Mouse (Mus musculus) cerebellum, postnatal 10 days (tissue): ENCODE measurements around the gene Kcnk5.

Source experiments
- DNase-seq, 2 experiments: peaks; one replicate each; pipeline ENCODE4 v3.0.0; 2021; ENCODE audit warnings: mixed read lengths in 2 of 2

Gene Kcnk5

DNA sequence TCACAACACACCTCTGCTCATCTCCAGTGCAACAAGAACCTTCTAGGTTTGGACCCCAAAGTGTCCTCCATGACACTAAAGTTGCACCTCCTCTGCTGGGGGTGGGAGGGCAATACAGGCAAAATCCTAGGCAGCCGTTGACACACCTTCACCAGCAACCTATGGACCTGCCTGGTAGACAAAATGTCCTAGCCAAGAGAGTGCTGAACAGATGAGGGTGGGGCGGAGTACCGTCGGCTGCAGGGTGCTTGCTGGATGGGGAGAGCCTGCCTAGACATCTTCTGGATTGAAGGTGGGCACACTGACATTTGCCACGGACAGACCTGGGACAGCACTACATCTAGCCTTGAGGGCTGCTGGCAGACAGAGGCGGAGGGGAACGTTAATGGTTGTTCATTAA lies 17.2 kb downstream of the Kcnk5 start:
- DNase-seq: no peak

DNA sequence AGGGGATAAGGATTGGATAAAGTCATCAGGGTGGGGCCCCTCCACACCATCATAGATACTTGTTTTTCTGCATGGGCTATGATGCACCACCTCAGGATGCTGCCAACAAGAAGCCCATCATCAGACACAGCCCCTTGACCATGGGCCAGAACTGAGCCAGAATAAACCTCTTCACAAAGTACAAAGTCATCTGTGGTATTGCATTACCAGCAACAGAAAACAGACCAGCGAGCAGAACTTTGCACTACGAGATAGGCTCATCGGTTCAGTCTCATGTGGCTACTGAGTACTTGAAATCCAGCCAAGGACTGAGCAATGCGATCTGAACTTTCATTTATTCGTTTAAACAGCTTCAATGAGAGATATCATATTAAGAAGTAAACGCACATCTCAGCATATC lies 18.9 kb downstream of the Kcnk5 start:
- no peak for DNase-seq

DNA sequence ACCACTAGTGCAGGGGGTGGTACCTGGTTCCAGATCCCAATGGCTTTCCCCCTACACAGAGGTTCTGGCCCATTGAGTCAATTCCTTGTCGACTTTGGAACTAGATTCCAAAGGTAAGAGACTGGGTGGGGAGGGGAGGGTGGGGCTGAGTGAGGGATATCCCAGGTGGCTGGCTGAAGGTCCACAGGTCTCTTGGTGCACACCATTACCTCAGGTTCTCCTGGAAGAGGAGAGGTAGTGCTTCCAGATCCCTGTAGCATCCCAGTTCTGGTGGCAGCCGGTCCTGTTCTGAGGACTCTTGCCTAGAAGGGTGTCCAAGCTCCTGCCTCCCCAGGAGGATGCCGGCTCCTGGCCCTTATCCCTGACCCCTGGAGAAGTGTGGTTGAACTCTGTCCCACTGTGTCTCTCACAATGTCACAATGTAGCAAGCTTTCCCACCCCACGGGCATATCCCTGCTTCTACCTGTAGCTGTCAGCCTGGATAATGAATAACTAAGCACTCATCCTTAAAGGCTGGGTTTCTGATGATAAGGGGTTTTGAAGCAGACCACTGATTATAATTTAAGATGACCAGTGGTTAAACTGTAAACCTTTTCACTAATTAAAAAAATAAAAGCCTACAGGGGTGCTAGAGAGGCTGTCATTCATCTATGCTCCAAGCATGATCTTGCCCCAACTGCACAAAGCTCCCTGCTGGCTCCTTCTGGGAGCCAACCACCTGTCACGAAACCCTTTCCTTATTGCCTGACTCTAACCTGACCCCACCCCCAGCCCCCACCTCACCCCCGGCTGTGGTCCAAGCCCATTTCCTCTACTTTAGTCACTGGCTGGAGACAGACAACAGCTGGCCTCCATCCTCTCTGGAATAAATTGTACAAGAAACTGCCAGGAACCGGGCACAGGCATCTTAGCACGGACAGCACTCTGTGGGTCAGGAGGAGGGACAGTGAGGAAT lies 22.6 kb downstream of the Kcnk5 start:
- DNase-seq: peak in 1 of 2 experiments; percentile 35

DNA sequence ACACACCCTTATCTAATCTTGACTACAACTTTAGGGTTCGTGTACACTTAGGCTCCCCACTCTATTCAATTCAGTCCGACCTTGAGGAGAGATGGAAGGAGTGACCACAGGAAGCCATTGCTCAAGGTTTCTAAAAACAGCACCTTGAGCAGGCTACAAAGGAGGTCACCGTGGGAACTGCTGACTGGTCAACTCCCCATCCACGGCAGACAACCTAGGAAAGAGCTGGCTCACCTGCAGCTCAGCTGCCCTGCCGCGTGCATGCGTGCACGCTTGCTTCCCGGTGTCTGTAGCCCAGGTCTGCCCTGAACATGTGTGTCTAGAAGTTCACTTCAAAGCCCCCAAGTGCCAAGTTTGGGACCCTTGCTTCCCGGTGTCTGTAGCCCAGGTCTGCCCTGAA lies 24.0 kb downstream of the Kcnk5 start:
- no peak for DNase-seq

DNA sequence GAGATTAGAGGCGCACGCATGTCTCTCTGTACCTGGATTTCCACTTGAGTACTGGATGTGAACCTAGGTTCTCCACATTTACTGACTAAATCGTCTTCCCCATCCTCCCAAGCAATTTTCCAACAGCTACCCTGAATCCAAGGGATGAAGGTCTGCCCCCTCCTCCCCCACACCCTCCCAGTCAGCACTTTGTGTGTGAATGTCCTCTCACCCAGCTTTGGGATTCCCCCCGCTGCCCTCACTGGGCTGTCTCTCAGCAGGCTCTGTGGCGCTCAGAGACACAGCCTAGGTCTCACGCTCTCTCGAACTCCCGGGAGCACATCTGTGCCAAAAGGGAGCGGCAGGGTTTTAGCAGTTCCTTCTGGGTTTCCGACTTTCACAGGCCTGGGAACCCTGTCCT lies 25.9 kb downstream of the Kcnk5 start:
- no peak for DNase-seq

DNA sequence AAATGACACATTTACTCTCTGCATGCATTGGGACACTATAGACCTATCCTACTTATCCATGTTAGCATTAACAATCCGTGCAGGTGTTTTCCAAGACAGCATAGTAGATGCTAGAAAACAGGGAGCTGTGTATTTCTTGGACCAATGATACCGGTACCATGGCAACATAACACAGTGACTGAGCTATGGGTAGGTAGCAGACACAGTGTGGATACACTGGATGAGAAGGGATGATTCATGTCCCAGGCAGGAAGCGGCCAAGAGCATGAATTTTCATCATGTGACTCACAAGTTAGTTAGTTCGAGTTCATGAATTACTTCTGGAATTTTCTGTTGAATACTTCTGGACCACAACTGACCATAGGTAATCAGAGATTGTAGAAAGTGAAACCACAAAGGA lies 26.7 kb downstream of the Kcnk5 start:
- DNase-seq: no peak

DNA sequence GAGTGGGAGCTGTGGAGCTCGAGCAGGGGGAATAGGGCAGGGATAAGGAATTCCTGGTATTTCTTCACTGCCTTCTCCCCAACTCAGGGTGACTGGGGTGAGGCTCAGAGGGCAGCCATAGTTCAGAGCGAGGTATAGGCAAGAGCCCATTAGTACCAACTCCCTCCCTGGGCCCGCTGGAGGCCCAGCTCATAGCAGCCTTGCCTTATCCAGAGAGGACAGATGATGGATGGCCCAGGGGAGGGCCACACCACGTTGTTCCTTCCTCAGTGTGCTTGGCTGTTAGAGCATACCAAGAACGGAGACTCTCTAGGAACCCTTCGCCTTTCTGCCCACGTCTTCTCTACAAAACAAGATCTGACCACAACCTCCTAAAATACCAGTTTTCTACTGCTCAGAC lies 27.4 kb downstream of the Kcnk5 start:
- no peak for DNase-seq

DNA sequence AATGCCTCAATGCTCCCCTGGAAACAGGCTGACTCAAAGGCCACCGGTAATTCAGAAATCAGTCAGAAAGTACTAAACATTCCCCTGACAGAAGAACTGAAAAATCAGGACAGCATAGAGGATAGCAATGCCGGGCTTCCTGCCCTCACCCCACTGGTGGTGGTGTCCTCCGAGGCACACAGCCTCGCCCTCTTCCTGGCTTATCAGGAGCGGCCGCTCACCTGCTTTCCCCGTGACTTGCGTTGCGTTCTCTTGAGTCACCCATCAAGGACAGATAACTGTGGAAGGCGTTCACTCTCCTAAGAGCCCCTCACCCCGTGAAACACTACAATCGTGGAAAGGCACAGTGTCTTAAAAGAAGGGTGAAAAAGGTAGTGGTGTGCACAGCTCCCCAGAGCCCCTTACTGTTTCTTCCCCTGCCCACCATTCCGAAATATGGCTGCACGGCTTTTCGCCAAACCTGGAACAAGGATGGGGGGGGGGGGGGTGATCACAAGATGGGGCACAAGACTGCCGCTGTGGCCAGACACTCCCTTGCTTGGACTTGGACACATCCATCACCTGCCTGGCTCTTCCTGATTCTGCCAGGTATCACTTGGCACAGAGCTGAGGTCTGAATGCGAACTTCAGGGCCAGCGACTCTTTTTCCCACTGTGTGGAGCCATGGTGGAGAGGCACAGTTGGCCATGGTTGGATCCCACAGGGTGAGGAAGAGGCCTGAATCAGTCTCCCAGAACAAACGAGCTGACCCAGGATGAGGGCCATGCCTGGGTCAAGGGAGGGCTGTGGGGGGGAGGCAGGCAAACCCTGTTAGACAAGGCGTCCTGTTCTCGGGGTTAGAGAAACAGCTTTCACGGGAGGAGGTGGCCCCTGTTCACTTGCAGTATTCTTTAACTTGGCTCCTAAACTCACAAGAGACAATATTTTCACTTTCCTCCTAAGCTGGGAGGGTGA lies 32.2 kb downstream of the Kcnk5 start:
- no peak for DNase-seq

DNA sequence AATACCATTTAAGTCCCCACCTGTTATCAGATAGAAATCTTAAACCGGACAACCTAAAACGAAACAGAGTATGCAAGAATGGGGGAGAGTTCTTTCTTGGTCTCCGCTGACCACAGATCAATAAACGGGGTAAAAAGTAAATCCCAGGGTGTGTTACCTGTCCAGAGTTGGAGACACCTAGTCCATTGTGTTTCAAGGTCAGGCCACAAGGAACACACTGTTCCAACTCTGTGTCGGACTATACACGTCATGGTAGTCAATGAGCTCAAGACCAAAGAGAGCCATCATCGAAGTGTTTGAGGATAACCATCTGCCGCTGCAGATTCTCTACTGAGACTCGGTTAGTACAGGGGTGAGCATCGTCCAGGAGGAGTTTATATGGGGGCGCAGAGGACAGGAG lies 33.1 kb downstream of the Kcnk5 start:
- no peak for DNase-seq

DNA sequence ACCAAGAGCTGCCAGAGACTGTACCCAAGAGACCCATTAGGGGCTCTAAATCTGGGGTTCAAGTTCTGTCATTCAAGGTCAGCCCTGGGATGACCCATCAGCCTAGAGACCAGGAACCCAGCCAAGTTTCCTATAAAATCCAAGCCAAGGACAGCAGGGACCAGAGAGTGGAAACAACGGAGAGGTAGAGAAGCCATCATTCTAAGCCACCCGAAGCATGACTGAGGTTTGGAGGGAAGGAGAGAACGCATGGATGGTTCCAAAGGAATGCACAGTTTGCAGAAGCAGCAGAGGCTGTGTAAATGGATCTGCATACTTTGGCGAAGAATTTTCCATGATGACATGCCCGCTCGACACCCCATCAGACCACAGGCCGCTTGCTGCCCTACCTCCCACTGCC lies 33.8 kb downstream of the Kcnk5 start:
- DNase-seq: no peak

DNA sequence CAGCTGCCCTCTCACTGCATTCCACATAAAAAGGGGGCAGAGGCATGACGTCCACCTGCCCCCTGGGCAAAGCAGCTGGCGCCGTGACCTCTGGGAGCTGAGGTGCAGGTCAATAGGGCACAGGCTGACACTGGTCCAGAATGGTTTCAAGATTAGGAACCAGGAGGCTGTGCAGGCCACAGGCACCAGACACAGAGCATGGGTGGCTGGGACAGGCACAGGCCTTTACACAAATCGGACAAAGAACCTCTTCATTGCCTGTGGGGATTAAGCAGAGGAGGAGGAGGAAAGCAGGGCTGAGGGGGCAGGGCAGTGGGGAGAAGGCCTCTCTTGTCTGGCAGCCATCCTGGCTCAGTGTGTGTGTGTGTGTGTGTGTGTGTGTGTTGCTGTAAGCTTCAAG lies 37.5 kb downstream of the Kcnk5 start:
- DNase-seq: peak in 1 of 2 experiments; percentile 20

DNA sequence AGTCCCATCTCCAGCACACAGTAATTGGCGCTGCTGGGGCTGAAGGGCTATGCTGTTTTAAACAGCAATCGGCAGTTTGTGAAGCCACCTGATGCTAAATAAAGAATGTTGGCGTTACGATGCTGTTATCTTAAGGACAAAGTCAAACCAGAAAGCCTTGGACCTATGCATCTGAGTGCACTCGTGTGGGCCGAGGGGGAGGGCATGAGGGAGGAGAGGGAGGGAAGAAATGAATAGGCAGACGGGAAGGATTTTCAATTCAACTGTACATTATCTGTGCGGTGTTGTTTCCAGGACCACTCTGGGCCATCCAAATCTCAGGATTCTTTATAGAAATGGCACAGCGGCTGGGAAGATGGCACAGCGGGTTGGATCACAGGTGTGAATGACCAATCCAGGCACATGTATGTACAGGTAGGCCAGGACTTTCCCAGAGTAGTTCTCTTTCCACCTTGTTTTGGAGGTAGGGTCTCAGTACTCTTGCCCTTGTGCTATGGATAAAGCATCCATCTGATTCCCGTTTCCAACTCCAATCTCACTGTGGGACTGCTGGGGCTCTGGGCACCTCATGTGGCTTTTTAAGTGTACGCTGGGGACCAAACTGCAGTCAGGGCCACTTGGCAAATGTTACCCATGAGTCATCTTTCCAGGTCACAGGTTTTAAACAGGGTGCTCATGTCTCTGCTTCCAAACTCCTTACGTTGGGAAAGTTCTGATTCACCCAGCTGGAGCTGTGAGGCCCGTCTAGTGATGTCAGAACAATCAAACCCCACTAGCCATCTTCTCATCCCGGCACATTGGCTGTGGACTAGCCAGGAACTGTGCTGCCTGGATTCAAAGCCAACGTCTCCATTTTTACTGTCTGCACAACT lies 42.9 kb downstream of the Kcnk5 start, which contains the start of gene Saysd1:
Gene Saysd1 (minus strand): TSS at position 51 of the 872 bp plus-strand sequence.
- no peak for DNase-seq

DNA sequence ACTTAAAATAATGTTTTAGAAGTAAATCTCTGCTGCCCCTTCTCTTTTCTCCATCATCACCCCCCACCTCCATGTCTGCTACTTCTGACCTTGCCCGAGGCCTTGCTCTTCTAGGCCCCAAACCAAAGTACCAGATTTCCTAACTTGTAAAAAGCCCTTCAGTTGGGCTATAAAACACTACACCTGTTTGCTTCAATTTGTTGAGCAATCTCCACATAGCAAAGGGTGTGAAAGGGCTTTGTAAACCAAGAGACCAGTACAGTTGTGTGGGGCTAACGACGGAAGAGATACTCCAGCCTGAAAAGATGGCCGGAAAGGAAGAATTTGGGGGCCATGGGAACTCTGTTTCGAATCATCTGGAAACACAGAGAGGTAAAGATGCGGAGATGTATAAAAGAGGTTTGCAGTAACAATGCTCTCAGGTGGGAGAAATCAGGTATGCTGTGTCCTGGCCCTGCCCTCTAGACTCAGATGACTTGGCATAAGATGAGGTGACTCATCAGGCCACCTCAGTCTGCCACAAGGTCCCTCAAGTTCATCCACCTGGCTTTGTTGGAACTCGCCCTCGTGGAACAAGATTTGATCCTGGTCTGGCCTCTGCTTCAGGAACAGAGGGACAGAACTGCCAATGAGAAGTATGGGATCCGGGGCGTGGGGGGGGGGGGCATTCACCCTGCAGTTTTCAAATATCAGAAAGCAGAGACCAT lies 46.5 kb downstream of the Kcnk5 start:
- DNase-seq: no peak

DNA sequence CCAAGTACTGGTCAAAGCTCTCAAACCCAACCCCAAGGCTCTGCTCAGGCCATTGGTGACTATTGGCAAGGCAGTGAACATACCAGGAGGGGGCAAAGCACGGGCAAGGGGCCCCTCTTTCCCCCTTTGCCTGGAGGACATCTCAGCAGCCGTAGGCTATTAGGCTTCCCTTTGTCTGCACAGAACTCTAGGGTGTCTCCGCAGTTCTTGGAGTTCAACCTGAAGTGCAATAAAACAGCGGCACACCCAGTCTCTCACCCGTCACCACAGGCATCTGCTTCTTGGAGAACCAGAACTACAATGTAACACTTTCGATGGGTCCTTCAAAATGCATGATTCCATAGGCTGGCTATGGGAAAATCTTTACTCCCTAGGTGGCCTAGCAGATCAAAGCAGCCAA lies 53.4 kb downstream of the Kcnk5 start:
- DNase-seq: no peak

DNA sequence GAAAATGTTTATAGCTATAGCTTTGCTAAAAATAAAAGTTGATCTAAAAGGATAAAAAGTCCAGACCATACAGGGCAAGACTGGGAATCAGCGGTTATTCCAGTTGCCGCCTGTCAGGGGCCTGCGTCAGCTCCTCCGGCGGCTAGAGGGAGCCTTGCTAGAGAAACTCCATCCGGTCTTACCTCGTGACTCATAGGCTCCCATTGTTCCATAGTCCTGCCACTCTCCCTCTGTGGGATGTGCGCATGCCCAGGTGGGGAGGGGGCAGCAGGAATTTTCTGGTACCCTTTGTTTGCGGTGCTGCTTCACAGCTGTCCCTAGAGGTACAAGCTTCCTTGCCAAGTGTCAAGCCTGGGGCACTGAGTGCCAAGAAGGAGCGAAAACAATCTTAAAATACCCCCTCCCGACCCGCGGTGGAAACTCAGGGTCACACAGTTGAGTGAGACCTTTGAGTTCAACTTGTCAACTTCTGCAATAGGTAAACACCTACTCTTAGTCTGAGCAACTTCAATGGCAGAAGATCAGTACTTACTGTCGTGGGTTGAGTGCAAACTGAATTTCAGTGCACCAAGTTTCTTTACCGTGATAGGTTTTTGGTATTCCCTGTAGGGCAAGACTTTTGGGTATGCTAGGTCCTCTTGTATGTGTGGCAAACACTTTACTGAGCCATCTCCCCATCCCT lies 54.1 kb downstream of the Kcnk5 start:
- DNase-seq: no peak

DNA sequence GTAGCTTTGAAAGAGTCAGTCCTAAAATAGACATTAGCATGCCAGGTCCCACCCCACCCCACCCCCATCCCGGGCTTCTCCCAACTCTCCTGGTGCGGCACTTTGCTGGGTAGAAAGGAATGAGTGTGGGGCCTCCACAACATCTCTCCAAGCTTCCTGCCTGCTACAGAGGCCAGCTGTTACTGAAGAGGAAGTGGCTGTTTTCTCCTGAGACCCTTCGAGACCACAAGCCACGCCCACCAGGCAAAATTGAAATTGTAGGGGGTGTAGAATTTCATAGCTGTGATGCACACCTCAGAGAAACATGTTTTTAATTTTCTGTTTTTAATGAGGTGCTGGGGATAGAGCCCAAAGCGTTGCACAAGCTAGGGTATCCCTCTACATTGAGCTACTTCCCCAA lies 60.7 kb downstream of the Kcnk5 start:
- DNase-seq: no peak

DNA sequence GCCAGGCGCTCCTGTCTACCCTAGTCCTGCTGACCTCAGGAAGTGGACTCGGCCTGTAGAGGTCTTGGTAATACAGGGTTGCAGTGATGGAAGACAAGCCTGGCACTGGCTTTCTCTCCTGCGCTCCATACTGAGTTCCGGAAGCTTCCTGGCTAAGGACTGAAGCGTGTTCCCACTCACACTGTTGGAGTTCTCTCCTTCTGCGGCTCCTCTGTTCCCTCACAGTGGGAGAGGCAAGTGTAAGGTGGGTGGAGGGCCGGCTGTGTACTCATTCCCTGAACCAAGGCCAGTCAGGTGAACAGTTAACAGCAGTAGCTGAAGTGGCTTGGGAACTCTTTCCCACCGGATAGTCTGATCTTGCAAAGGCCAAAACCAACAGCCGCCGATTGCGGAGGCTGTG lies 61.6 kb downstream of the Kcnk5 start:
- DNase-seq: no peak

DNA sequence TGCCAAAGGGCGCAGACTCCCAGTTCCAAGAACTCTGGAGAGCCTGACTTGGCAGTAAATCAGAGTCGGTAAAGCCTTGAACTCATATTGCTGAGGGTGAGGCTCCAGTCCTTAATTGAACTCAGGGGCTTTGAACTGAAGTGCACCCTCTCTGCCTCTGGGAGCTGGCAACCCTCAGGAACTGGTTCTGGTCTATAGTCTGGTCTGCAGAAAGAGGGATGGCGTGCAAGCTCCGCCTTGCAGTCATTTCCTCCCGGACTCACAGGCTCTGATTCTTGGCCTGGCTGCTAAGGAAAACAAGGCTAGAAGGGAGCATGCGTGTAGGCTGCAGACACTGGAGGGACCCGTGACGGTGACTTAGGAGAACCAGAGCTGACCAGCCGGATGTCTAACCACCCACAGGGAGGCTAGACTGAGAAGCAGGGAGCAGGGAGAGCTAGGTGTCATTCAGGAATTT lies 65.4 kb downstream of the Kcnk5 start:
- no peak for DNase-seq

DNA sequence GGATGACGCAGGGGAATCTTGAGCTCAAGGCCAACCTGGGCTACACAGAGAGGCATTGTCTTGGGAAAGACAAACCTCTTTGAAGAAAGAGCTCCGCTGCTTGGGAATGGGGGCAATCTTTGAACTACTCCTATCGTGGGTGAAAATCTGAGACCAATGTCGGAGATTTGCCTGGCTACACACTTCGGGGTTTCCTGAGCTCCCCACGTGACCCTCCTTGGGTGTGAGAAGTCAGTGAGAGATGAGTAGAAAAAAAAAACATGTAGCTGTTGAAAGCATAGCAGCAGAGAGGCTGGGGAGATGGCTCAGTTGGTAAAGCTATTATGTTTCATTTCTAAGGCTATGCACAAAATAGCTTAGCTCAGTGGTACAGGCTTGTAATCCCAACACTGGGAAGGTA lies 66.7 kb downstream of the Kcnk5 start:
- DNase-seq: no peak

DNA sequence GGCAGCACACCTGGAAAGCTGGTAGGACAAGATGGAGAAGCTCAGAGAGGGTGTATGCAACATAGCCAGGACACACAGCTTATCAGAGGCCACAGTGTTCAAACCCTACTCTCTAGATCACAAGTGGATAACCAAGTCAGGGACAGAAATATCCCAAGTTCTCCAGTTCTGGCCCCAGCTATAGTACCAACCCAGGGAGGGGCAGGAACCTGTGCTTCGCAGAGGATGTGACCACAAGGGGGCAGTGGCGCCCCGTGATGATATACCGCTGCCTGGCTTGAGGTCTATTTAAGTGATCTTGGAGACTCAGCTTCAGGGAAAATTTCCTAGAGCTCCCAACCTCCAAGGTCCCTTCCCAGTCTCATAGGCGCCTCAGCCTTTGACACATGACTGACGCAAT lies 67.6 kb downstream of the Kcnk5 start:
- peak; percentile 92 to 94 for DNase-seq
